Mouse (Mus musculus) NIH3T3 (cell line): ENCODE data around the gene Fundc2.

Experiments
- DNase-seq: peaks from one replicate; pipeline ENCODE4 v3.0.0-alpha.2; 2012; ENCODE audit warnings: low read depth

Gene Fundc2

DNA sequence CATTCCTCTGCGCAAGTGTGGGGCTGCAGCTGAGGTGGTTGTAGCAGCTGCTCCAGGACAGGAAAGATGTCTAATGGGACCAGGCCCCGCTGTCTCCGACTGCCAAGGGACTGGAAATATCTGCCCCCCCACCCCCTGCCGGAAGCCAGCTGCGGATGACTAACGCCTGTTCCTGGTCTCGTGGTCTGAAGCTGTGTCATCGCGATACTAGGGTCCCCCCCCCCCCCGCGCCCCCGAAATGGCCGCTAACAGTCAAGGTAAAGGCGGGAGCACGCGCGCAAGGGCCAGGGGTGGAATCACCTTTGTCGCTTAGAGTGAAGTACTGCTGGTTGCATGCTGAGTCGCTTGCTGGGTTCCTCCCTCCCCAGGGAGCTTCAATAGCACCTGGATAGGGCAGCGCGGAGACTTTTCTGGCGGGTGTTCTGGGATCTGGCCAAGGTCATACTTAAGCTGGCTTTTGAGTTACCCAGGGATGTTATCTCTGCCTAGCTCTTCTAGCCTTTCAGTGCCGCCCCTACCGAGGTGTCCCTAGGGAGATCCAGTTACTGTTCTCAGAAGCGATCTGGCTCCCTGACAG lies at the start of gene Fundc2, which contains the start of gene F8:
Gene Fundc2 (plus strand): TSS at position 205 of the 577 bp plus-strand sequence.
Gene F8 (minus strand): TSS at position 421 of the 577 bp plus-strand sequence.
- peak; percentile 90 for DNase-seq

DNA sequence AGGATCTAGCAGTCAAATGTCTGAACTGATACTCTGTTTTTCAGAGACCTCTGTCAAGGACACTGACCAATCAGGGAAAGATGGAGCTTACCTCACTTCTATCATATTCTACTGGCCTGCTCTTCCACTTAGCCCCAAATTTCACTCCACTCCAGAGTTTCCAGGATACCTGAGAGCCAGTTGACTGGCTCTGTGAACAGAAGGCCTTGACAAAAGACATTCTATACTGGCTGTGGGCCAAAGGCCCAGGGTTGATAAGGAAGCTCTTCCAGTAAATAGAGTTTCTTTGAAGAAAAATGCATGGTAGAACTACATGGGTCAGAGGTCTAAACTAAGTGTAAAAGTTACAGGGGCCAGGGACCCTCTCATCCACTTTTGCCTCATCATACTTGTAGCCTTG lies 12.0 kb upstream of the Fundc2 start:
- no peak for DNase-seq

DNA sequence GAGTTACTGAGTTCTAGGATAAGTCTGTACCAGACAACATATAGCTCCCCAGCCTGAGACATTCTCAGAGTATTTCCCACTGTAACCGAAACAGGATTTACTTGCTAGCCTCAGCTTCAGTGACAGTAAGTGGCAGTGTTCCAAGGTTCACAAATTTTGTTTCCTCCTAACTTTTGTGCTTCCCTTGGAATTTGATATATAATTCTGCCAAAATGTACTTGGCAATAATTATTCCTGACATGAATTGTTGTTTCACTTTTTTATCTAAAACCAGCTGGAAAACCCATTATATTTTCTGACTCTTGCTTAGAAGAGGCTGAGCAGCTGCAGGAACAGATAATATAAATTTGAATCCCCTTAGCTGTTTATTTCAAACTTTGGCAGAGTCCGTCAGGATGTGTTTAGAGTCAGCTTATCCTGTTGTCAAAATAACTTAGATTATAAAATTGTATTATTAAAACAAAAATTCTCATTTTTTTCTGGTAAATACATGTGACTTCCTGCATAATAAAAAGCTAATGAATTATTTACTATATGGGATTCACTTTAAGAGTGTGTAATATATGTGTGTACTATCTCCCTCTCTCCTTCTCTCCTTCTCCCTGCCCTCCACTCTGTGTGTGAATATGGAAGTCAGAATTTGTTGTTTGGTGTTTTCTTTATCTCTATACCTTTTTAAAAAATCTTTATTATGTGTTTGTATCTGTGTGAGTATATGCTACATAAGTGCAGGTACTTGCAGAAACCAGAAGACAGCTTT lies 9.4 kb upstream of the Fundc2 start:
- DNase-seq, result no peak

DNA sequence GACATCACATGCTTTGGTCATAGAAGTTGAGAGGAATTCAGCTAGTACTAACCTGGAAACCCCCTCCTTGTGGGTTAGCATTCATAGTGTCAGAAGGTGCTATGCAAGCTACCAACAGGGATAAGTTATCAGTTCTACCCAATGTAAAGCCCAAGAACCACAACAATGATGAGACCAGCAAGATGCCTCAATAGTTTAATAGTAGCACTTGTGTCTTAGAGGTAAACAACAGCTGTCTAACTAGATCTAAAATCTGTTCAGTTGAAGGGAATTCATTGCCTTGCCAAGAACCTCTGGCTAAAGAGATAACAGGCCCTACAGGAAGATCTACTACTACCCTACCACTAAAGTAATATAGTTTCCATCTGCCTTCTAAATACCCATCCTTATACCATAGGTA lies 5.4 kb upstream of the Fundc2 start:
- DNase-seq, result no peak

DNA sequence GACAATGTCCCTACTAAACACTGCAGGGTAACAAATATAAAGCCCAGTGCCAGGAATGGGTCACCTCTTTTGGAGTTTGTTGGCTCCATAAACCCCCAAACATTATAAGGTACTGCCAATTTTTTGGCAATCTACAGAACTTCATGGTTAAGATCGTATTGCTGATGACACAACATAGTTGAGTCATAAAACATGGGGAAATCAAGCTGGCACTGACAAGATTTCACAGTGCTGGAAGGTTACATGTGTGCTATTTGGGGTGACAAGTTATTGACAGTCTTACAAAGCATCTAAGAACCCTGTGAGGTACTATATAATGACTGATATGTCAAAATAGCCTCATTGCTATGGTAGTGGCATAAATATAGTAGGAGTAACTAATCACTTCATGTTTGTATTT lies 1.0 kb upstream of the Fundc2 start:
- peak; percentile 54 for DNase-seq

DNA sequence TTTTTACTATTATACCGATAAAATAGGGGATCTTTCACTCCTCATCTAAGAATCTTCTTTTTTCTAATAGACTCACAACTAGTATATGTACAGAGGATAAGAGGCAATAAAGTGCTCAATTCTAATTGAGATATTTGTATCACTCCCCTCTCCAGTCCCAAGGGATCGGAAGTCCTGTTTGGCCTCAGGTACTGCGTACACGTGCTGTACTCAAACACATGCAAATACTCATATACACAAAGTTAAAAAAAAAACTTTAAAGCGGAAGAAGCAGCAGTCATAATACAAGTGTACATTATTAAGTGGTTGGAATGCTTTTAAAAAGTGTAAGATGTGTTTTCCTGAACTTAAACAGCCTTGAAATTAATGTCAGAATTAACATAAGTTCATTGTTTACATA lies 500 bp upstream of the Fundc2 start:
- DNase-seq, result peak; percentile 4

DNA sequence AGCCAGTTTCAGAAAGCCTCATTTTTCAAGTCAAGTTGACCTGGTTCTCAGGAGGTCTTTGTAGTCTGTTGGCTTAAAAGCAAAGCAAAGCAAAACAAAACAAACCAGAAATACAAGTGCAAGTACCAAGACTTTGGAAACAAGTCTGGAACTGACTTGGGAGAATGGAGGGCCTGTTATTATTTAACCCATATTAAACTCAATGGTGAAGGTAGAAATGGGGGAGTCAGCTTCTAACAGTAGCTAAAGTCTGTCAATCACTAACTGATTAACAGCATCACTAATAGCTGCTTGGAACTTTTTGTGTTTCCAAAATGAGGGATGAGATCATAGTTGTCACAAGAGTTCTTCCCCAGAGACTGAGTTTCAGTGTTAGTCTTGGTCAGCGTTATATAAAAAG lies 17.3 kb downstream of the Fundc2 start:
- no peak for DNase-seq

DNA sequence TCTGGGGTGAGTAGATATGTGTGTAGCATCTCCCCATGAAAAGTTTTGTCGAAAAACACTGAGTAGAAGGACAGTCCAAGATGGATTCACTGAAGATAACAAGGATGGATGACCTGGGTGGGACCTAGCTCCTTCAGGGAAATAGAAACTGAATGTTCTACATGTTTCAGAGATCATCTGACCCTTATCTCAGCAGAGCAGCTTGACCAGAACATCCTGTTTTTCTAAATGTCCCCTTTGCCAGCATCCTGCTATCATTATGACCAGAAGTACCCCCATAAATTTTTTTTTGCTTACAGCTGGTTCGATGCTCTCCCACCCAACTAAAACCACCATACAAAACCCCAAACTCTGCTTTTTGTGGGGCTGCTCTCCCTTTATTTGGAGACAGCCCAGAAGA lies 20.5 kb downstream of the Fundc2 start:
- DNase-seq, result no peak

DNA sequence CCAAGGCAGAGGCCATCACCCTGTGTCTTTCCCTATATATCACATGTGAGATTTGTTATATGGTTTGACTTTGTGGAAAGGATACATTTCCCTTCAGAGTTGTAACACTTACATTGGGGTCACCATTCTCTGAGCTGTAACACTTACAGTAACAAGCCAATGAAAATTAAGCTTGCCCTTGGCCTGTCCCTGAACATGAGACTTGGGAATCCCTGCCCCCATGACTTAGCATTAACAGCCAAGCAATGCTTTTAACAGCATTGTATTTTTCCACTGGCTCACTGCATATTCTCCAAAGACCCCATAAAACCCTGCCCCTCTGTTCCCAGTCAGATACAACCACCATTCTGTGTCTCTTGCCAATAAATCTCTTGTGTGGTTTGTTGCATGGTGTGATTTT lies 21.2 kb downstream of the Fundc2 start:
- no peak for DNase-seq

DNA sequence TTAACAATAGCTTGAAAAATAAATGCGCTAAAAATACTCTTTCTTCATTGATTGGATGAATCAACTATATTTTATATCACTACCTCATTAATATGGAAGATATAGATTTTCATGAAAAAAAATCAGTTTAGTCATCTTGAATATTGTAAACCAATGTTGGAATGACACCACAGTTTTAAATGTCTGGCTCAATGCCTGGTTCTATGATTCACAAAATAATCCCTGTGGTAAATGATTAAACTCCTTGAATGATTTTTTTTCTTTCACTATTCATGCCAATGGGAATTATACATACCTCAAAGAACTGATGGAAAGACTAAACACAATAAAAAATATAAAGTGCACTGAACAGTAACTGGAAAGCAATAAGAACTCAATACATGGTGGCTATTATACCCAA lies 27.5 kb downstream of the Fundc2 start:
- peak; percentile 74 for DNase-seq

DNA sequence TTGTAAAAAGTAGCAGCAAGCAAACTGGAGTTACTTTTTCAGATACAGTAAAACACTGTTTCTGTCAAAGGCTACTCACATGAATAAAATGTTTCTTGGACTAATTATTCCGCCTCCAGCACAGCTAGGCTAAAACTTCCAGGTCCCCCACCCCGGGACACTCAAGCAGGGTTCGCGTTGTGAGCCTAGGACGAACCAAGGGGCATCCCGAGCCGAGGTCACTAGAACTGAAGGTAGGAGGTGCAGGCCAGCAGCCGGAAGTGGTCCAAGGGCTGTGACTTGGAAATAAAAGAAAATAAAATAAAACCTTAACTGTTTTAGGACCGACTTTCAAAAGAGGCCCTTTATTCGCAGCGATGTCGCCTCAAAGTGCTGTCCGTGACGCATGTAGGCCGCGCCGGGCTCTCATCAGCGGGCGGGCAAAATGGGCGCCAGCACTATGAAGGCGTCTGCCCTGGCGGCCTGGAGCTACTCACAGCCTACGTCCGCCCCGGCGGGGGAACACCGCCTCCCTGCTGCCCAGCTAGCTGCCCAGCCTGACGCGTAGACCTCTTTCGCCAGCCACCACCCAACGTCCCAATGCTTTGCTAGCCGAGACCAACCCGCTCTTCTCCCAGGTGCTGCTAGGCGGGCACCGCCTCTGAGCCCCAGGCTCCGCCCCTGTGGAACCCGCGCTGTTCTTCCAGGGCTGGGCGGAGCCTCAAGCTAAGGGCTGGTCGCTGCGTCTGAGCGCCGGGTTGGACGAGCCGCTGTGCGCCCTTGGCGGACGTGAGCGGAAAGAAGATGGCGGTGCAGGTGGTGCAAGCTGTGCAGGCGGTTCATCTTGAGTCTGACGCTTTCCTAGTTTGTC lies 34.0 kb downstream of the Fundc2 start, which contains the start of the genes Cmc4, Mtcp1 and Brcc3:
Gene Cmc4 (minus strand): TSS at position 649 of the 850 bp plus-strand sequence.
Gene Mtcp1 (minus strand): TSS at position 653 of the 850 bp plus-strand sequence.
Gene Brcc3 (plus strand): TSS at position 693 of the 850 bp plus-strand sequence.
- DNase-seq, result peak; percentile 94
